Mouse (Mus musculus): ENCODE measurements at regions not wholly inside any gene's neighbourhood (a gene's known extent, or its start where the extent isn't known, plus 50 kb on each side); places are given as distances from the start of the nearest gene placed in this dataset.

- WGBS: 61% methylated on average over 6 of the region's 6 CpGs
- no peak for DNase-seq (ENCODE audit: low read depth, low spot score)
These were observed 269.9 kb downstream of the Rnf144a start for GRCm38 (mm10) chr12:26145085-26145714.

- no peak for DNase-seq (ENCODE audit: low read depth, low spot score)
- WGBS: 42% methylated on average over 3 of the region's 3 CpGs
These were observed 270.4 kb downstream of the Rnf144a start for GRCm38 (mm10) chr12:26144616-26145015.

GRCm38 (mm10) chr12:26143411-26143810 lies 271.6 kb downstream of the Rnf144a start:
- WGBS: 28% methylated on average over 6 of the region's 6 CpGs
- DNase-seq (ENCODE audit: low read depth, low spot score): no peak

GRCm38 (mm10) chr12:26130811-26131210 lies 284.2 kb downstream of the Rnf144a start:
- WGBS: 83% methylated on average over 8 of the region's 8 CpGs
- no peak for DNase-seq (ENCODE audit: low read depth, low spot score)

- DNase-seq (ENCODE audit: low read depth, low spot score): no peak
These were observed 285.0 kb downstream of the Rnf144a start for GRCm38 (mm10) chr12:26130011-26130410.

GRCm38 (mm10) chr12:26129511-26129910 lies 285.5 kb downstream of the Rnf144a start:
- no peak for DNase-seq (ENCODE audit: low read depth, low spot score)
- 44% methylated on average over 4 of the region's 4 CpGs for WGBS

More at GRCm38 (mm10) chr12:26130011-26130410, 285.0 kb downstream of the Rnf144a start:
- 72% methylated on average over 3 of the region's 3 CpGs for WGBS

GRCm38 (mm10) chr12:26128851-26129250 lies 286.2 kb downstream of the Rnf144a start:
- no peak for DNase-seq (ENCODE audit: low read depth, low spot score)

- 73% methylated on average over 9 of the region's 9 CpGs for WGBS
- no peak for DNase-seq (ENCODE audit: low read depth, low spot score)
These were observed 288.8 kb downstream of the Rnf144a start for GRCm38 (mm10) chr12:26126260-26126659.

GRCm38 (mm10) chr12:26124211-26124610 lies 290.8 kb downstream of the Rnf144a start:
- 39% methylated on average over 2 of the region's 2 CpGs for WGBS
- DNase-seq (ENCODE audit: low read depth, low spot score): no peak

- WGBS: 68% methylated on average over 9 of the region's 9 CpGs
- DNase-seq (ENCODE audit: low read depth, low spot score): no peak
These were observed 299.6 kb downstream of the Rnf144a start for GRCm38 (mm10) chr12:26115339-26115912.

GRCm38 (mm10) chr12:26112166-26113019 lies 302.7 kb downstream of the Rnf144a start:
- DNase-seq (ENCODE audit: low read depth, low spot score): no peak
- WGBS: 48% methylated on average over 8 of the region's 8 CpGs

- WGBS: 88% methylated on average over 6 of the region's 6 CpGs
- DNase-seq (ENCODE audit: low read depth, low spot score): no peak
These were observed 305.2 kb downstream of the Rnf144a start for GRCm38 (mm10) chr12:26109866-26110265.

- WGBS: 60% methylated on average over 3 of the region's 3 CpGs
These were observed 310.7 kb downstream of the Rnf144a start for GRCm38 (mm10) chr12:26104372-26104771.

GRCm38 (mm10) chr12:26102384-26102783 lies 312.7 kb downstream of the Rnf144a start:
- WGBS: 79% methylated on average over 4 of the region's 4 CpGs

More at GRCm38 (mm10) chr12:26104372-26104771, 310.7 kb downstream of the Rnf144a start:
- no peak for DNase-seq (ENCODE audit: low read depth, low spot score)

GRCm38 (mm10) chr12:26100140-26100539 lies 314.9 kb downstream of the Rnf144a start:
- no peak for DNase-seq (ENCODE audit: low read depth, low spot score)
- WGBS: 70% methylated on average over 2 of the region's 2 CpGs

More at GRCm38 (mm10) chr12:26102384-26102783, 312.7 kb downstream of the Rnf144a start:
- DNase-seq (ENCODE audit: low read depth, low spot score): no peak

- no peak for DNase-seq (ENCODE audit: low read depth, low spot score)
- WGBS: 77% methylated on average over 5 of the region's 5 CpGs
These were observed 315.9 kb downstream of the Rnf144a start for GRCm38 (mm10) chr12:26099176-26099575.

GRCm38 (mm10) chr12:26092311-26092710 lies 322.7 kb downstream of the Rnf144a start:
- WGBS: 67% methylated on average over 5 of the region's 5 CpGs
- no peak for DNase-seq (ENCODE audit: low read depth, low spot score)

GRCm38 (mm10) chr12:26091865-26092264 lies 323.2 kb downstream of the Rnf144a start:
- 67% methylated on average over 3 of the region's 3 CpGs for WGBS
- DNase-seq (ENCODE audit: low read depth, low spot score): no peak

GRCm38 (mm10) chr12:26088389-26088788 lies 326.7 kb downstream of the Rnf144a start:
- WGBS: 66% methylated on average over 3 of the region's 3 CpGs
- DNase-seq (ENCODE audit: low read depth, low spot score): no peak

GRCm38 (mm10) chr12:26086923-26087322 lies 328.1 kb downstream of the Rnf144a start:
- 84% methylated on average over 4 of the region's 4 CpGs for WGBS
- DNase-seq (ENCODE audit: low read depth, low spot score): no peak

GRCm38 (mm10) chr12:26086414-26086813 lies 328.6 kb downstream of the Rnf144a start:
- WGBS: 91% methylated on average over 3 of the region's 3 CpGs
- DNase-seq (ENCODE audit: low read depth, low spot score): no peak
